9 mouse cellular contexts compared by ENCODE assay signal in the genomic region with DNA sequence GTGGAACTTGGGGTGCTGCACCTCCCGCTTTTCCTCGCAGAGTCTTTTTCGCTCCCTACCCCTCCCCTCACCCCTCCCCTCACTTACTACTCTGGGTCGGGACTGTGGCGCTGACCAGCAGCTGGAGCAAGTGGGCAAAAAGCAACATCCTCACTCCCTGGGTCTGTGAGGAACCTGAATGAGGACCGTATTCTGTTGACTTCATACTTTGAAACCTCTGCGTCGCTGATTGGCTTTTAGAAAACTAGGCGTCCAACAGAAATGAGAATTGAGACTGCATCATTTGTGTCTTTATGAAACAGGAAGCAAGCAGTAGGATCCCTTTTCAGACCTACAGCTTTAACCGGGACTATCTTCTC. TPM values are rescaled to one million over a fixed set of nuclear protein-coding genes. Genes with fewer than 3 reads are reported as not detected.
DNase-seq lines count a peak whose midpoint lies in the region; ATAC-seq and TF ChIP-seq lines count a peak whose summit lies in the region.
"Not testable (repeated sequence)": the region's sequence is repeated elsewhere in the genome, so short reads cannot be mapped to it uniquely, and the experiment has no call there.
"Had no signal": no experiment of that assay in that cellular context is flagged by ENCODE, and none has a peak within 500 bp of the region (broad histone marks: within the 10 kb centered on the region; RNA-seq: fewer than 3 reads in every experiment).

No protein-coding gene starts in this region.

- H3K4me1 ChIP-seq in embryonic facial prominence, embryonic 13.5 days; heart, embryonic 10.5 days; intestine, embryonic 16.5 days (ENCODE audit: control insufficient read depth, insufficient read depth, low read length); limb, embryonic 12.5 days (replicated peaks); olfactory bulb, adult 2 months (ENCODE audit: control insufficient read depth, insufficient read depth, low read length): not testable (repeated sequence)

- not testable (repeated sequence) for TF ChIP-seq POLR2A in olfactory bulb, adult 2 months (IDR thresholded peaks at IDR 0.05; ENCODE audit: insufficient read depth, low read depth, low read length)

- DNase-seq in adrenal gland, adult (ENCODE audit: inconsistent age in 2 of 2, low spot score in 1 of 2): peak; percentile 32 to 77
- not testable (repeated sequence) for DNase-seq in heart, embryonic 10.5 days (ENCODE audit: low spot score)

- H3K9ac ChIP-seq in embryonic facial prominence, embryonic 13.5 days: peak overlapping the region; percentile 57
- 0 out of 2 replicates have a peak overlapping the region, but pooled peaks have one; percentile 40 for H3K9ac ChIP-seq in intestine, embryonic 16.5 days (ENCODE audit: low read depth, low read length)
- H3K9ac ChIP-seq in limb, embryonic 12.5 days (replicated peaks): not testable (repeated sequence)

- H3K27ac ChIP-seq in embryonic facial prominence, embryonic 13.5 days; heart, embryonic 10.5 days; intestine, embryonic 16.5 days (ENCODE audit: low read length); limb, embryonic 12.5 days; olfactory bulb, adult 2 months (ENCODE audit: insufficient read depth, low read depth, low read length): not testable (repeated sequence)

- peak overlapping the region; percentile 45 for H3K4me3 ChIP-seq in embryonic facial prominence, embryonic 13.5 days
- H3K4me3 ChIP-seq in heart, embryonic 10.5 days: peak overlapping the region; percentile 50
- H3K4me3 ChIP-seq in intestine, embryonic 16.5 days (ENCODE audit: low read length): peak overlapping the region; percentile 48
- peak overlapping the region; percentile 38 for H3K4me3 ChIP-seq in limb, embryonic 12.5 days (replicated peaks)
- peak overlapping the region; percentile 45 for H3K4me3 ChIP-seq in olfactory bulb, adult 2 months (ENCODE audit: insufficient read depth, low read depth, low read length)

- H3K9me3 ChIP-seq in embryonic facial prominence, embryonic 13.5 days; heart, embryonic 10.5 days; intestine, embryonic 16.5 days (ENCODE audit: control insufficient read depth, low read length); limb, embryonic 12.5 days: not testable (repeated sequence)

- not testable (repeated sequence) for TF ChIP-seq CTCF in olfactory bulb, adult 2 months (IDR thresholded peaks at IDR 0.05; ENCODE audit: insufficient read depth, low read depth, low read length)

- H3K36me3 ChIP-seq in embryonic facial prominence, embryonic 13.5 days; heart, embryonic 10.5 days; intestine, embryonic 16.5 days (ENCODE audit: control insufficient read depth, insufficient read depth, low read length); limb, embryonic 12.5 days: not testable (repeated sequence)

- WGBS in embryonic facial prominence, embryonic 13.5 days: under 1% methylated on average over 10 of the region's 10 CpGs
- 3% methylated on average over 10 of the region's 10 CpGs for WGBS in heart, embryonic 10.5 days
- WGBS in intestine, embryonic 16.5 days: 2% methylated on average over 10 of the region's 10 CpGs
- 4% methylated on average over 10 of the region's 10 CpGs for WGBS in limb, embryonic 12.5 days
- WGBS in olfactory bulb, adult 2 months: 3% methylated on average over 10 of the region's 10 CpGs

- peak overlapping the region; percentile 83 for H3K4me2 ChIP-seq in embryonic facial prominence, embryonic 13.5 days
- peak overlapping the region; percentile 91 for H3K4me2 ChIP-seq in intestine, embryonic 16.5 days (ENCODE audit: low read depth, low read length)
- H3K4me2 ChIP-seq in limb, embryonic 12.5 days: peak overlapping the region; percentile 69

- ATAC-seq in embryonic facial prominence, embryonic 13.5 days (ENCODE audit: insufficient number of reproducible peaks, insufficient read depth, low FRiP score, low TSS enrichment, low read depth): 0 out of 2 replicates have a peak, but pooled peaks have one; percentile 56
- peak; percentile 37 for ATAC-seq in intestine, embryonic 16.5 days
- not testable (repeated sequence) for ATAC-seq in limb, embryonic 12.5 days (ENCODE audit: insufficient number of reproducible peaks, insufficient read depth, low FRiP score, low TSS enrichment, low read depth)
- ATAC-seq in megakaryocyte, adult 5-6 weeks (ENCODE audit: poor library complexity, severe bottlenecking): peak; percentile 88

- peaks cover 46% of the 10 kb centered on the region for H3K27me3 ChIP-seq in embryonic facial prominence, embryonic 13.5 days
- H3K27me3 ChIP-seq in heart, embryonic 10.5 days (ENCODE audit: insufficient read depth, poor library complexity, severe bottlenecking): peaks cover 58% of the 10 kb centered on the region
- peaks cover 13% of the 10 kb centered on the region; the same call in 1 of the 2 replicates for H3K27me3 ChIP-seq in intestine, embryonic 16.5 days (replicated peaks; ENCODE audit: control insufficient read depth, insufficient read depth, low read length)
- H3K27me3 ChIP-seq in limb, embryonic 12.5 days: peaks cover 47% of the 10 kb centered on the region

RNA-seq across cellular contexts. Expression of a gene that starts 10.0 kb away (rescaled TPM):
- not detected in 2 replicates for polyA plus RNA-seq in embryonic facial prominence, embryonic 13.5 days (2015; fragmentation: Nextera tagmentation; extraction: Ambion mirVana)
- polyA plus RNA-seq in heart, embryonic 10.5 days (2016; fragmentation: Nextera tagmentation; extraction: Ambion mirVana): not detected in 2 replicates
- 0.29 and 0.36 TPM in 2 replicates for polyA plus RNA-seq in intestine, embryonic 16.5 days (2015; fragmentation: Nextera tagmentation; extraction: Ambion mirVana)
- not detected in 2 replicates for polyA plus RNA-seq in limb, embryonic 12.5 days (2016; fragmentation: Nextera tagmentation; extraction: Ambion mirVana)
- 0.62 TPM in 1 of 2 replicates, not detected in the other for total RNA-seq in megakaryocyte, adult 5-6 weeks (2015)
- total RNA-seq in megakaryocyte, adult 5-6 weeks (2017): 0.12 and 0.15 TPM in 2 replicates
- not detected in 2 replicates for polyA plus RNA-seq in olfactory bulb, adult 2 months (2012; ENCODE audit: insufficient read depth, insufficient read length, low replicate concordance, missing spikeins)
- total RNA-seq: gastrocnemius, postnatal 25 days; left cerebral cortex, postnatal 4 days had no signal

RNA-seq across cellular contexts. Expression of a gene that starts 17.7 kb away (rescaled TPM):
- polyA plus RNA-seq in embryonic facial prominence, embryonic 13.5 days (2015; fragmentation: Nextera tagmentation; extraction: Ambion mirVana): not detected in 2 replicates
- not detected in 2 replicates for polyA plus RNA-seq in heart, embryonic 10.5 days (2016; fragmentation: Nextera tagmentation; extraction: Ambion mirVana)
- polyA plus RNA-seq in intestine, embryonic 16.5 days (2015; fragmentation: Nextera tagmentation; extraction: Ambion mirVana): 1.4 and 2.1 TPM in 2 replicates
- polyA plus RNA-seq in limb, embryonic 12.5 days (2016; fragmentation: Nextera tagmentation; extraction: Ambion mirVana): not detected in 2 replicates
- total RNA-seq in megakaryocyte, adult 5-6 weeks (2015): not detected in 2 replicates
- total RNA-seq in megakaryocyte, adult 5-6 weeks (2017): not detected in 2 replicates
- not detected in 2 replicates for polyA plus RNA-seq in olfactory bulb, adult 2 months (2012; ENCODE audit: insufficient read depth, insufficient read length, low replicate concordance, missing spikeins)
- total RNA-seq: gastrocnemius, postnatal 25 days; left cerebral cortex, postnatal 4 days had no signal

RNA-seq across cellular contexts. Expression of a gene that starts 53.3 kb away (rescaled TPM):
- polyA plus RNA-seq in embryonic facial prominence, embryonic 13.5 days (2015; fragmentation: Nextera tagmentation; extraction: Ambion mirVana): not detected in 2 replicates
- not detected in 2 replicates for polyA plus RNA-seq in heart, embryonic 10.5 days (2016; fragmentation: Nextera tagmentation; extraction: Ambion mirVana)
- 7.2 and 11.9 TPM in 2 replicates for polyA plus RNA-seq in intestine, embryonic 16.5 days (2015; fragmentation: Nextera tagmentation; extraction: Ambion mirVana)
- not detected in 2 replicates for polyA plus RNA-seq in limb, embryonic 12.5 days (2016; fragmentation: Nextera tagmentation; extraction: Ambion mirVana)
- total RNA-seq in megakaryocyte, adult 5-6 weeks (2015): not detected in 2 replicates
- total RNA-seq in megakaryocyte, adult 5-6 weeks (2017): not detected in 2 replicates
- not detected in 2 replicates for polyA plus RNA-seq in olfactory bulb, adult 2 months (2012; ENCODE audit: insufficient read depth, insufficient read length, low replicate concordance, missing spikeins)
- total RNA-seq: left cerebral cortex, postnatal 4 days had no signal

RNA-seq across cellular contexts. Expression of a gene that starts 56.8 kb away (rescaled TPM):
- 0.26 TPM in 1 of 2 replicates, not detected in the other for polyA plus RNA-seq in embryonic facial prominence, embryonic 13.5 days (2015; fragmentation: Nextera tagmentation; extraction: Ambion mirVana)
- 0.40 TPM in 1 of 2 replicates, not detected in the other for polyA plus RNA-seq in heart, embryonic 10.5 days (2016; fragmentation: Nextera tagmentation; extraction: Ambion mirVana)
- 1.9 and 3.5 TPM in 2 replicates for polyA plus RNA-seq in intestine, embryonic 16.5 days (2015; fragmentation: Nextera tagmentation; extraction: Ambion mirVana)
- polyA plus RNA-seq in limb, embryonic 12.5 days (2016; fragmentation: Nextera tagmentation; extraction: Ambion mirVana): not detected in 2 replicates
- not detected in 2 replicates for total RNA-seq in megakaryocyte, adult 5-6 weeks (2015)
- not detected in 2 replicates for total RNA-seq in megakaryocyte, adult 5-6 weeks (2017)
- polyA plus RNA-seq in olfactory bulb, adult 2 months (2012; ENCODE audit: insufficient read depth, insufficient read length, low replicate concordance, missing spikeins): not detected in 2 replicates
- total RNA-seq: gastrocnemius, postnatal 25 days; left cerebral cortex, postnatal 4 days had no signal
